Mouse (Mus musculus): Measurements from ENCODE around the gene Kcnb1.

- TF ChIP-seq EP300 (optimal IDR thresholded peaks at IDR 0.05) (no peak), CTCF (IDR thresholded peaks at IDR 0.05; ENCODE audit: low read depth) (no peak)
These were observed 47.7 kb downstream of the Kcnb1 start for GRCm38 (mm10) chr2:167142282-167142681.

Measured in stomach, postnatal 0 days (tissue).